ENCODE assay signal across 8 mouse cellular contexts in the genomic region with DNA sequence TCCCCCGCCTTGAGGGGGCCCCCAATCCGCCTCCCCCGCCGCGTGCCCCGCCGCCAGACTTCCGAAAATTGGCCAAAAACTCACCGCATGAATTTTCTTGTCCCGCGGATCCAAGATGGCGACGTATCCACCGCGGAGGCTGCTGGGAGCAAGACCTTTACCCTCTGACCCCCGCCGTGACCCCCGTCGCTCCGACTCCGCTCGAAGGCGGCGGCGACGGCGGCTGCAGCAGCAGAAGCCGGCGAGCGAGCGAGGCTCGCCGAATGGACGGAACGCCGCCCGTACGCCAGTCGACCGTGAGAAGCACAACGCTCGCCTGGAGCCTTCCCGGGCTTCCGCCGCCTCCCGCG. TPM values are rescaled to one million over a fixed set of nuclear protein-coding genes. Genes with fewer than 3 reads are reported as not detected.
DNase-seq lines count a peak whose midpoint lies in the region; ATAC-seq and TF ChIP-seq lines count a peak whose summit lies in the region.

A gene (minus strand): TSS at position 143 of the 350 bp plus-strand sequence.

- peak within 1 kb of the TSS; percentile 77 for H3K27ac ChIP-seq in ES-Bruce4 (ENCODE audit: insufficient read depth, low read length)
- peak within 1 kb of the TSS; percentile 99 for H3K27ac ChIP-seq in forebrain, embryonic 14.5 days (ENCODE audit: low read depth, low read length)
- peak within 1 kb of the TSS; percentile 99 for H3K27ac ChIP-seq in neural tube, embryonic 15.5 days (replicated peaks)

- no peaks in the 10 kb centered on the region for H3K9me3 ChIP-seq in ES-Bruce4 (replicated peaks; ENCODE audit: control insufficient read depth, insufficient read depth, low read length, poor library complexity, severe bottlenecking)
- H3K9me3 ChIP-seq in forebrain, embryonic 14.5 days (replicated peaks; ENCODE audit: control insufficient read depth, low read length), result no peaks in the 10 kb centered on the region
- H3K9me3 ChIP-seq in neural tube, embryonic 15.5 days (replicated peaks), result no peaks in the 10 kb centered on the region

- under 1% methylated on average over 46 of the region's 47 CpGs for WGBS in forebrain, embryonic 14.5 days
- under 1% methylated on average over 47 of the region's 47 CpGs for WGBS in neural tube, embryonic 15.5 days

- H3K27me3 ChIP-seq in ES-Bruce4 (ENCODE audit: control insufficient read depth, insufficient read depth, low read length, poor library complexity, severe bottlenecking), result no peaks in the 10 kb centered on the region
- H3K27me3 ChIP-seq in forebrain, embryonic 14.5 days (replicated peaks; ENCODE audit: control insufficient read depth, insufficient read depth, low read length), result no peaks in the 10 kb centered on the region
- H3K27me3 ChIP-seq in neural tube, embryonic 15.5 days (replicated peaks), result no peaks in the 10 kb centered on the region

- H3K4me3 ChIP-seq in ES-Bruce4 (ENCODE audit: low read depth, low read length), result peak within 1 kb of the TSS; percentile 98
- peak within 1 kb of the TSS; percentile 93 for H3K4me3 ChIP-seq in forebrain, embryonic 14.5 days (ENCODE audit: low read depth, low read length)
- peak within 1 kb of the TSS; percentile 74 for H3K4me3 ChIP-seq in neural tube, embryonic 15.5 days (replicated peaks)

- no peak for TF ChIP-seq CTCF in ES-Bruce4 (IDR thresholded peaks at IDR 0.05; ENCODE audit: low read depth, low read length)

- peak within 1 kb of the TSS; percentile 71 for H3K4me2 ChIP-seq in forebrain, embryonic 14.5 days (ENCODE audit: low read length)
- H3K4me2 ChIP-seq in neural tube, embryonic 15.5 days, result peak within 1 kb of the TSS; percentile 73

- TF ChIP-seq EP300 in ES-Bruce4 (IDR thresholded peaks at IDR 0.05; ENCODE audit: insufficient read depth, low read depth, low read length), result 0 out of 2 replicates have a peak, but pooled peaks have one; percentile 30

- peak; percentile 39 for TF ChIP-seq POLR2A in ES-Bruce4 (IDR thresholded peaks at IDR 0.05; ENCODE audit: insufficient read depth, low read length)

- peak; percentile 93 for DNase-seq in forebrain, embryonic 14.5 days (ENCODE audit: low spot score)
- DNase-seq in heart, postnatal 14 days, result peak; percentile 92 to 95
- DNase-seq in layer of hippocampus, adult 11-12 months (ENCODE audit: low spot score), result peak; percentile 93
- peak; percentile 92 to 93 for DNase-seq in lung, adult 18-20 months
- DNase-seq in testis, postnatal 14 days (ENCODE audit: low spot score), result peak; percentile 92

- intact Hi-C loops in heart, postnatal 14 days (cut with DNase I), result loop anchor here (5.0 kb wide), 4 partner anchors 49 to 256 kb away; no protein-coding TSS in a partner anchor

- 0 out of 2 replicates have a peak, but pooled peaks cover 2% of the 10 kb centered on the region for H3K36me3 ChIP-seq in ES-Bruce4 (ENCODE audit: control insufficient read depth, insufficient read depth, low read length, poor library complexity, severe bottlenecking)
- H3K36me3 ChIP-seq in forebrain, embryonic 14.5 days (ENCODE audit: control insufficient read depth, insufficient read depth, low read length), result peaks cover 4% of the 10 kb centered on the region; the same call in 1 of the 2 replicates
- H3K36me3 ChIP-seq in neural tube, embryonic 15.5 days, result peaks cover 14% of the 10 kb centered on the region

- ATAC-seq in cerebellum, adult (ENCODE audit: insufficient number of reproducible peaks, low FRiP score, low TSS enrichment), result peak; percentile 82
- peak; percentile 86 for ATAC-seq in forebrain, embryonic 14.5 days
- ATAC-seq in neural tube, embryonic 15.5 days (ENCODE audit: low FRiP score), result peak; percentile 93

- no peaks in the 10 kb centered on the region for H3K4me1 ChIP-seq in ES-Bruce4 (ENCODE audit: control insufficient read depth, insufficient read depth, low read length)
- H3K4me1 ChIP-seq in forebrain, embryonic 14.5 days (ENCODE audit: control insufficient read depth, insufficient read depth, low read length), result peaks cover 17% of the 10 kb centered on the region
- peaks cover 26% of the 10 kb centered on the region for H3K4me1 ChIP-seq in neural tube, embryonic 15.5 days

- H3K9ac ChIP-seq in ES-Bruce4 (ENCODE audit: low read depth, poor library complexity, severe bottlenecking), result peak within 1 kb of the TSS; percentile 95
- peak within 1 kb of the TSS; percentile 95 for H3K9ac ChIP-seq in forebrain, embryonic 14.5 days (ENCODE audit: low read length)
- H3K9ac ChIP-seq in neural tube, embryonic 15.5 days (replicated peaks), result peak within 1 kb of the TSS; percentile 83

RNA-seq across cellular contexts. Expression of the gene that starts here (rescaled TPM):
- 123 and 126 TPM in 2 replicates for polyA plus RNA-seq in ES-Bruce4 (2011; ENCODE audit: insufficient read depth, insufficient read length, low read depth, missing spikeins)
- 127 and 148 TPM in 2 replicates for polyA plus RNA-seq in forebrain, embryonic 14.5 days (2014; fragmentation: Nextera tagmentation; extraction: Ambion mirVana)
- 10 to 100 TPM; 49.1 to 51.7 TPM for total RNA-seq in heart, postnatal 14 days (2021)
- polyA plus RNA-seq in neural tube, embryonic 15.5 days (2015; fragmentation: Nextera tagmentation; extraction: Ambion mirVana), result 82.9 and 89.1 TPM in 2 replicates

Comparison
In these comparisons a context has a peak if more than half of its experiments do, and no peak if none do; other contexts are left out.
1. Peak in every context shown above with its lines: DNase-seq, ATAC-seq, H3K4me3 ChIP-seq and H3K27ac ChIP-seq.